Mouse (Mus musculus) erythroblast, embryonic 14.5 days (primary cell): ENCODE results near the gene Utp11.

ENCODE experiments used
- GATA1 ChIP-seq: IDR thresholded peaks from 2 replicates; pipeline ENCODE4 v1.6.1; 2012; ENCODE audit warnings: low read length, inconsistent platforms, mixed read lengths
- TAL1 ChIP-seq: IDR thresholded peaks from 3 replicates; pipeline ENCODE4 v1.6.1; 2012; ENCODE audit warnings: low read length, inconsistent platforms, mixed read lengths

- TF ChIP-seq GATA1 (no peak), TAL1 (no peak)
Measured at GRCm38 (mm10) chr4:124704797-124705474, 11.5 kb upstream of the Utp11 start.
